In the genomic region with DNA sequence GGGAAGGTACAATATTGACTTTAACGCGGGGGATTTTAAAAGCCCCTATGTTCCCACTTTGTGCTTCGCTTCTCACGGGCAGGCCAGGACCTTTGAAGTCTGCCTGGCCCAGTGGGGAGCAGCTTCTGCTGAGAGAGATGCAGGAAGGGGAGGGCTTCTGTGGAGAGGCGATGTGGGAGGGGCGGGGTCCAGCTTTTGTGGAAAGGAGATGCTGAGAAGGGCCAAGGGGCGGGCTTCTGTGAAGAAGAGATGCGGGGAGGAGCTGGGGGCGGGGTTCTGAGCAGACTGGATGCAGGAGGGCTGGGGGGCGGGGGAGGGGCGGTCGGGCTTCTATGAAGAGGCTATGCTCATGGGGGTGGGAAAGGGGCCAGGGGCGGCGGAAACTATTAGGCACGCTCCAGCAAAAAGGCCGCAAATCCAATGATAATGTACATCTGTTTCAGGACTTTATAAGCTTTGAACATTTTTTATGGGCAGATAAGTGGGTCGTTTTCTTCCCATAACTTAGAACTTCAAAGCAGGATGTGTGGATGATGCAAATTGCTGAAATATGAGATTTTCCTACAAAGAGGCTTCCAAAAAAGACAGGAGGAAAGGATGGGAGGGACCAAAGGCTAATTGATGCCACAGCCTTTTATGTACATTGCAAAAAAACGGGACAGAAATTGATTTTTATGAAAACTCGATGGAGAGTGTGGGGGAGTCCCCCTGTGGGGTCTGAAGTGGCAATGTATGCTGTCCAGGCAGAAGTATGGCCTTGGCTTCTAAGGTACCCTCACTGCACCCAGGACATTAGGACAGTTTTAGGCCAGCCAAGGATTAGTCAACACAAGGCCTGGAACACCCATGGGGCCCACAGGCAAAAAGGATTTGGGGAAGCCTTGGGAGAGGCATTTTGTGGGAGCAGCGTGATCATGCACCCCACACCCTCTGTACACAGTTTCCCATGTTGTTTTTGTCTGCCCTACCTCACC, we compare ENCODE assay signal across 8 mouse cellular contexts. TPM values are rescaled to one million over a fixed set of nuclear protein-coding genes. Genes with fewer than 3 reads are reported as not detected.
DNase-seq lines count a peak whose midpoint lies in the region; ATAC-seq lines count a peak whose summit lies in the region.

No protein-coding gene starts in this region.

- H3K4me1 ChIP-seq in embryonic facial prominence, embryonic 15.5 days, result peaks cover 29% of the 10 kb centered on the region
- peaks cover 7% of the 10 kb centered on the region in 2 experiments; a peak in 3 of 4 replicates for H3K4me1 ChIP-seq in heart, embryonic 14.5 days (ENCODE audit: control insufficient read depth in 2 of 2, insufficient read depth in 2 of 2, low read length in 2 of 2)
- peaks cover 22% of the 10 kb centered on the region for H3K4me1 ChIP-seq in kidney, embryonic 14.5 days (ENCODE audit: control insufficient read depth, insufficient read depth, low read length)

- no peaks in the 10 kb centered on the region for H3K36me3 ChIP-seq in embryonic facial prominence, embryonic 15.5 days
- no peaks in the 10 kb centered on the region for H3K36me3 ChIP-seq in heart, embryonic 14.5 days (ENCODE audit: control insufficient read depth, insufficient read depth, low read length)
- H3K36me3 ChIP-seq in kidney, embryonic 14.5 days (ENCODE audit: control insufficient read depth, insufficient read depth, low read length), result no peaks in the 10 kb centered on the region

- no peaks in the 10 kb centered on the region for H3K9me3 ChIP-seq in embryonic facial prominence, embryonic 15.5 days (replicated peaks)
- H3K9me3 ChIP-seq in heart, embryonic 14.5 days (ENCODE audit: control insufficient read depth, low read length), result peaks cover 7% of the 10 kb centered on the region
- H3K9me3 ChIP-seq in kidney, embryonic 14.5 days (ENCODE audit: control insufficient read depth, low read length), result peaks cover 7% of the 10 kb centered on the region; the same call in 1 of the 2 replicates

- ATAC-seq in embryonic facial prominence, embryonic 15.5 days (ENCODE audit: insufficient number of reproducible peaks, low FRiP score, low TSS enrichment, low read depth), result peak; percentile 86
- peak; percentile 66 for ATAC-seq in heart, embryonic 14.5 days (ENCODE audit: insufficient number of reproducible peaks, insufficient read depth, low FRiP score, low read depth)
- peak; percentile 92 for ATAC-seq in kidney, embryonic 14.5 days (ENCODE audit: low FRiP score, low TSS enrichment)
- no peak for ATAC-seq in inflammation-experienced regulatory T-cells, adult 6 months

- H3K27ac ChIP-seq in embryonic facial prominence, embryonic 15.5 days (replicated peaks), result peak overlapping the region; percentile 76
- no peak overlapping the region for H3K27ac ChIP-seq in heart, embryonic 14.5 days (replicated peaks in 1 of 2; ENCODE audit: control insufficient read depth in 1 of 2, insufficient read depth in 1 of 2, low read depth in 2 of 2, low read length in 2 of 2)
- peak overlapping the region; percentile 71; the same call in 1 of the 2 replicates for H3K27ac ChIP-seq in kidney, embryonic 14.5 days (ENCODE audit: low read depth, low read length)

- peak; percentile 41 to 68 for DNase-seq in layer of hippocampus, postnatal 10 days (ENCODE audit: low spot score in 2 of 2)
- DNase-seq in layer of hippocampus, adult 9-10 months (ENCODE audit: low spot score), result no peak
- peak; percentile 28 for DNase-seq in lung, postnatal 25 days (ENCODE audit: low spot score)
- DNase-seq in right cerebral cortex, postnatal 14 days, result peak; percentile 65

- 7% methylated on average over 19 of the region's 20 CpGs for WGBS in embryonic facial prominence, embryonic 15.5 days
- 16% methylated on average over 19 of the region's 20 CpGs for WGBS in heart, embryonic 14.5 days
- WGBS in kidney, embryonic 14.5 days, result 4% methylated on average over 20 of the region's 20 CpGs

- no peaks in the 10 kb centered on the region for H3K27me3 ChIP-seq in embryonic facial prominence, embryonic 15.5 days
- no peaks in the 10 kb centered on the region for H3K27me3 ChIP-seq in heart, embryonic 14.5 days (ENCODE audit: control insufficient read depth, insufficient read depth, low read length)
- H3K27me3 ChIP-seq in kidney, embryonic 14.5 days (ENCODE audit: control insufficient read depth, insufficient read depth, low read length), result no peaks in the 10 kb centered on the region

- peak overlapping the region; percentile 30 for H3K4me3 ChIP-seq in embryonic facial prominence, embryonic 15.5 days (replicated peaks)
- H3K4me3 ChIP-seq in heart, embryonic 14.5 days (ENCODE audit: control insufficient read depth in 1 of 2, insufficient read depth in 1 of 2, low read depth in 1 of 2, low read length in 2 of 2), result peak overlapping the region in 1 of 2 experiments; percentile 3; a peak in 2 of 4 replicates
- peak overlapping the region; percentile 20 for H3K4me3 ChIP-seq in kidney, embryonic 14.5 days (ENCODE audit: low read length)

- peak overlapping the region; percentile 52 for H3K4me2 ChIP-seq in embryonic facial prominence, embryonic 15.5 days (replicated peaks)
- H3K4me2 ChIP-seq in heart, embryonic 14.5 days (ENCODE audit: low read length), result peak overlapping the region; percentile 56
- H3K4me2 ChIP-seq in kidney, embryonic 14.5 days (replicated peaks; ENCODE audit: low read depth, low read length), result peak overlapping the region; percentile 42

- H3K9ac ChIP-seq in embryonic facial prominence, embryonic 15.5 days, result no peak overlapping the region
- peak overlapping the region; percentile 7; the same call in 1 of the 2 replicates for H3K9ac ChIP-seq in heart, embryonic 14.5 days (ENCODE audit: low read length)
- peak overlapping the region; percentile 24; the same call in 1 of the 2 replicates for H3K9ac ChIP-seq in kidney, embryonic 14.5 days (ENCODE audit: low read depth, low read length)

RNA-seq across cellular contexts. Expression of a gene that starts 31.6 kb away (rescaled TPM):
- 1 to 10 TPM; 1.8 to 1.9 TPM for total RNA-seq in layer of hippocampus, postnatal 10 days (2021)
- 3.2 and 3.4 TPM in 2 replicates for polyA plus RNA-seq in embryonic facial prominence, embryonic 15.5 days (2015; fragmentation: Nextera tagmentation; extraction: Ambion mirVana)
- polyA plus RNA-seq in heart, embryonic 14.5 days (2014; fragmentation: Nextera tagmentation; extraction: Ambion mirVana), result 1.7 and 2.0 TPM in 2 replicates
- polyA plus RNA-seq in kidney, embryonic 14.5 days (2014; fragmentation: Nextera tagmentation; extraction: Ambion mirVana), result 2.2 and 2.3 TPM in 2 replicates
- polyA plus RNA-seq in inflammation-experienced regulatory T-cells, adult 6 months (2017; shearing (Covaris generic)), result 10 to 100 TPM in 1 of 3 experiments, 1 to 10 TPM in 2; 6.2 to 12.0 (median 9.3) TPM

RNA-seq across cellular contexts. Expression of a gene that starts 42.8 kb away (rescaled TPM):
- total RNA-seq in layer of hippocampus, postnatal 10 days (2021), result under 1 TPM; 0.34 to 0.49 TPM
- 0.55 and 0.64 TPM in 2 replicates for polyA plus RNA-seq in embryonic facial prominence, embryonic 15.5 days (2015; fragmentation: Nextera tagmentation; extraction: Ambion mirVana)
- not detected in 2 replicates for polyA plus RNA-seq in heart, embryonic 14.5 days (2014; fragmentation: Nextera tagmentation; extraction: Ambion mirVana)
- polyA plus RNA-seq in kidney, embryonic 14.5 days (2014; fragmentation: Nextera tagmentation; extraction: Ambion mirVana), result 0.11 and 0.15 TPM in 2 replicates
- 1 to 10 TPM; 2.4 to 4.3 (median 3.8) TPM for polyA plus RNA-seq in inflammation-experienced regulatory T-cells, adult 6 months (2017; shearing (Covaris generic))

Comparison
In these comparisons a context has a peak if more than half of its experiments do, and no peak if none do; other contexts are left out.
1. H3K27ac ChIP-seq: peak in embryonic facial prominence, embryonic 15.5 days (single experiment) and kidney, embryonic 14.5 days (single experiment); none in heart, embryonic 14.5 days (0 of 2).
2. Peak in every context shown above with its lines, with median percentiles within 50 percentile points of each other: H3K4me2 ChIP-seq.